Mouse (Mus musculus) kidney, adult 2 months (tissue): ENCODE results near the gene Dcdc2a.

Source experiments
- CTCF ChIP-seq: fragments of 200-500 bp; conservative IDR thresholded peaks from 2 replicates; pipeline ENCODE4 v1.5.1; 2011; ENCODE audit warnings: low read depth, mild to moderate bottlenecking, control low read depth, low read length, moderate library complexity, mixed read lengths; ENCODE audit not compliant: insufficient read depth, insufficient read length
- POLR2A ChIP-seq: fragments of 200-500 bp; IDR thresholded peaks from one replicate; pipeline ENCODE4 v1.6.1; 2011; ENCODE audit warnings: low read depth, low read length, control low read depth

GRCm38 (mm10) chr13:25052671-25053070, 3.1 kb upstream of the Dcdc2a start:
- no peak for TF ChIP-seq CTCF
- TF ChIP-seq POLR2A, result no peak
